Mouse (Mus musculus) small intestine, adult 2 months (tissue): ENCODE measurements around the gene Cntnap2. TPM values are rescaled to one million over a fixed set of nuclear protein-coding genes. Genes with fewer than 3 reads are reported as not detected.

Source experiments
- H3K27ac ChIP-seq: fragments of 200-500 bp; 2 replicates; pipeline ENCODE4 v1.5.1; 2012; ENCODE audit warnings: low read depth, low read length, control low read depth, inconsistent platforms; ENCODE audit not compliant: insufficient read depth
- H3K27me3 ChIP-seq: fragments of 200-500 bp; 2 replicates; pipeline ENCODE4 v1.6.1; 2012; ENCODE audit warnings: mild to moderate bottlenecking, moderate library complexity, low read length, inconsistent platforms; ENCODE audit not compliant: control insufficient read depth, insufficient read depth
- H3K36me3 ChIP-seq: fragments of 200-500 bp; 2 replicates; pipeline ENCODE4 v1.6.1; 2012; ENCODE audit warnings: mild to moderate bottlenecking, low read length, control low read depth, inconsistent platforms; ENCODE audit not compliant: control insufficient read depth, insufficient read depth
- H3K4me1 ChIP-seq: fragments of 200-500 bp; 2 replicates; pipeline ENCODE4 v1.6.1; 2012; ENCODE audit warnings: low read length, inconsistent platforms, mixed read lengths; ENCODE audit not compliant: control insufficient read depth, insufficient read depth, insufficient read length
- H3K4me3 ChIP-seq: fragments of 200-500 bp; 2 replicates; pipeline ENCODE4 v1.5.1; 2012; ENCODE audit warnings: low read depth, mild to moderate bottlenecking, control low read depth, inconsistent platforms, low read length, moderate library complexity
- CTCF ChIP-seq: fragments of 200-500 bp; IDR thresholded peaks from 2 replicates; pipeline ENCODE4 v1.5.1; 2012; ENCODE audit warnings: low read depth, mild to moderate bottlenecking, control low read depth, inconsistent platforms, low read length, moderate library complexity, mixed read lengths; ENCODE audit not compliant: insufficient replicate concordance, insufficient read length; ENCODE audit errors: extremely low read depth
- POLR2A ChIP-seq: fragments of 200-500 bp; IDR thresholded peaks from 2 replicates; pipeline ENCODE4 v1.6.1; 2012; ENCODE audit warnings: low read depth, mild to moderate bottlenecking, control low read depth, inconsistent platforms, low read length, moderate library complexity
- WGBS: fragments of 180-500 bp; shearing (Covaris S2); methylation state at CpG from one replicate; pipeline ENCODE4 v1.1.7; 2018; 5-methylcytosine and 5-hydroxymethylcytosine counted together
- polyA plus RNA-seq: library from polyadenylated mRNA; depleted of rRNA; stranded (reverse); fragments of >200 nt; gene quantifications from 2 replicates; pipeline ENCODE4 v1.2.3, GENCODE M21; 2012

Gene Cntnap2
- polyA plus RNA-seq, 1 experiment = 0.20 TPM

GRCm38 (mm10) chr6:45791612-45792011, 732.5 kb downstream of the Cntnap2 start:
- H3K27ac ChIP-seq = no peak overlapping the region
- H3K4me3 ChIP-seq = no peak overlapping the region
- H3K36me3 ChIP-seq = no peaks in the 10 kb centered on the region
- H3K27me3 ChIP-seq = no peaks in the 10 kb centered on the region
- H3K4me1 ChIP-seq = no peaks in the 10 kb centered on the region
- TF ChIP-seq POLR2A (no peak), CTCF (no peak)

- 74% methylated on average over 4 of the region's 4 CpGs for WGBS
- no peaks in the 10 kb centered on the region for H3K27me3 ChIP-seq
- H3K4me3 ChIP-seq = no peak overlapping the region
- TF ChIP-seq POLR2A (no peak), CTCF (no peak)
- H3K27ac ChIP-seq = no peak overlapping the region
- H3K4me1 ChIP-seq = no peaks in the 10 kb centered on the region
- no peaks in the 10 kb centered on the region for H3K36me3 ChIP-seq
Observed at GRCm38 (mm10) chr6:45841626-45842341, 782.6 kb downstream of the Cntnap2 start.

GRCm38 (mm10) chr6:45843736-45844135, 784.6 kb downstream of the Cntnap2 start:
- Histone ChIP-seq H3K27ac (no peak overlapping the region), H3K36me3 (no peaks in the 10 kb centered on the region), H3K27me3 (no peaks in the 10 kb centered on the region), H3K4me3 (no peak overlapping the region), H3K4me1 (no peaks in the 10 kb centered on the region)
- TF ChIP-seq CTCF = no peak
- no peak for TF ChIP-seq POLR2A
- 60% methylated on average over 1 of the region's 1 CpGs for WGBS

DNA sequence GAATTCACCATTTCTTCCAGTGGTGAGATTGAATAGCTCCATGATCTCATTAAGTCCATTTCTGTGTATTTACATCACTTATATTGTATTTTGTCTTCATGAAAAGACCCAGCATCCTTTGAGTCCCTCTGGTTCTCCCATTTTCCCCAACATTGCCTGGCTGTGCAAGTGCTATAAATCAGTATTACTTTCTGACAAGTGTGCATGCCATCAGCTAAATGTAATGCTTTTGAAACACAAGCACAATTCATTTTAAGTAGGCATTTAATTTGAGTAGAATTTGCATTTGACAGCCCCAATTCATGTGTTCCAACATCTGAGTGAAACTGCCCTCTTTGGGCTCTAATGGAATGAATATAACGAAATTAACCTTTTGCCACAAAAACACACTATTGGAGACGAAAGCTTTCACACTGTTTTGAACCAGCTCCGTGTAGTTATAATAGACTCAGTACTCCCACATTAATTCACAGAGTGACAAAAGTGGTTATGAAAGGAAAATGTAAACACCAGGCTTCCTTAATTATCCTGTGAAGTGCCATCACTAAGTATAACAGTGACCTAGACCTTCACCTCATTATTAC, 812.3 kb downstream of the Cntnap2 start:
- no peaks in the 10 kb centered on the region for H3K4me1 ChIP-seq
- no peaks in the 10 kb centered on the region for H3K36me3 ChIP-seq
- 71% methylated on average over 3 of the region's 3 CpGs for WGBS
- H3K4me3 ChIP-seq = no peak overlapping the region
- H3K27me3 ChIP-seq = no peaks in the 10 kb centered on the region
- no peak for TF ChIP-seq CTCF
- no peak for TF ChIP-seq POLR2A
- H3K27ac ChIP-seq = no peak overlapping the region

GRCm38 (mm10) chr6:45885486-45885885, 826.3 kb downstream of the Cntnap2 start:
- no peaks in the 10 kb centered on the region for H3K27me3 ChIP-seq
- WGBS = 65% methylated on average over 1 of the region's 1 CpGs
- H3K4me3 ChIP-seq = no peak overlapping the region
- H3K4me1 ChIP-seq = no peaks in the 10 kb centered on the region
- no peak for TF ChIP-seq CTCF
- no peak for TF ChIP-seq POLR2A
- H3K27ac ChIP-seq = no peak overlapping the region
- H3K36me3 ChIP-seq = no peaks in the 10 kb centered on the region

- Histone ChIP-seq H3K4me3 (no peak overlapping the region), H3K27me3 (no peaks in the 10 kb centered on the region), H3K4me1 (no peaks in the 10 kb centered on the region), H3K27ac (no peak overlapping the region), H3K36me3 (no peaks in the 10 kb centered on the region)
- TF ChIP-seq CTCF = no peak
- TF ChIP-seq POLR2A = no peak
- 50% methylated on average over 3 of the region's 3 CpGs for WGBS
Observed at GRCm38 (mm10) chr6:45887901-45888300, 828.7 kb downstream of the Cntnap2 start.

DNA sequence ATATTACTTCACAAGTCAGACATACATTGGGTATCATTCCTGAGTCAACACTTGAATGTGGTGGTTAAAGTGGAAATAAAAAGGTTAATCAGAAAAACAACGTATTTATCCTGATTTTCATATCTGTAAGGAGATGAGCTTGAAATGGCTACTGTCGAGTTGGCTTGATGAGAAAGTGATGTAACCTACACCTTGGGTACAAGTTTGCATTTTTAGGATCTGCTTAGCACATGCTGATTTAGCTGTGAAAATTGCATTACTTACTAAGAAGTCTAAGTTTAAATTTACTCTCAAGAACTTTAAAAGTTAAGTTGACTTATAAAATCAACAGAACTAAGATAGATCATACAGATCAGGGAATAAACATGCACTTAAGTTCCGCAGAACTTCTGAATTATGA, 879.1 kb downstream of the Cntnap2 start:
- no peak overlapping the region for H3K4me3 ChIP-seq
- 64% methylated on average over 3 of the region's 3 CpGs for WGBS
- H3K27me3 ChIP-seq = no peaks in the 10 kb centered on the region
- no peaks in the 10 kb centered on the region for H3K36me3 ChIP-seq
- H3K27ac ChIP-seq = no peak overlapping the region
- TF ChIP-seq POLR2A = no peak
- no peak for TF ChIP-seq CTCF
- no peaks in the 10 kb centered on the region for H3K4me1 ChIP-seq

GRCm38 (mm10) chr6:45938775-45939174, 879.6 kb downstream of the Cntnap2 start:
- H3K27me3 ChIP-seq = no peaks in the 10 kb centered on the region
- TF ChIP-seq CTCF = no peak
- no peak for TF ChIP-seq POLR2A
- H3K36me3 ChIP-seq = no peaks in the 10 kb centered on the region
- H3K4me3 ChIP-seq = no peak overlapping the region
- no peaks in the 10 kb centered on the region for H3K4me1 ChIP-seq
- WGBS = 61% methylated on average over 1 of the region's 1 CpGs
- H3K27ac ChIP-seq = no peak overlapping the region
